Mouse (Mus musculus) testis, postnatal 10 days (tissue): ENCODE data around the gene Kifc3.

ENCODE experiments used
- DNase-seq: peaks from one replicate; pipeline ENCODE4 v3.0.0; 2021; ENCODE audit warnings: low spot score

Gene Kifc3

DNA sequence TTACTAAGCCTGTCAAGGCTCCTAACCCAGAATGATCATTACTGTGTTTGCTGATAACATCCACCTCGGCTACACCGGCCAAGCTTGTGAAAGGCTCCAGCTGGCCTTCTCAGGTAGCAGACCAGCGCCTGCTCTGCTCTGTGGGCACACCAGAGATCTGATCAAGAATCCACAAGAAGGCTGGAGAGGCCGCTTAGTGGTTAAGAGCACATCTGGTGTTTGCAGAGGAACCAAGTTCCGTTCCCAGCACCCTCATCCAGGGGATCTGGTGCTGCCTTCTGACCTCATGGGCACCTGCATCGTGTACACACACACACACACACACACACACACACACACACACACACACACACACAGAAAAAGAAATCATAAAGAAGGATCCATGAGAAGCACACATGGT lies 46.5 kb downstream of the Kifc3 start:
- no peak for DNase-seq

DNA sequence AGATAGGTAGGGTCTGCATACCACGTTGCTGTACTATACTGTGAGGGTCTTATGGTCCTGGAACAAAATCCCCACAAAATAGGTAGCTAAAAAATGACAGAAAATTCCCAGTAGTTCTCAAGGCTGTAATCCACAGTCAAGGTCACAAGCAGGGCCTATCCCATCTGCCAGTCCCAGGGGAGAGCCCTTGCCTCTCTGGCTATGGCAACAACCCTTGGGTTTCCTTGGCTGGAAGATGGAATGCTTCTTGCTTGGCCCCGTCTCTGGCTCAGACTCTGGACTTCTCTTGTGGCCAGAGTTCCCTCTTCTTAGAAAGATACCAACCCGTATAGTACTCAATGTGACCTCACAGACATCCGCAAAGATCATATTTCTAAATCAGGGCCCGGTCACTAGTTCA lies 47.3 kb downstream of the Kifc3 start:
- no peak for DNase-seq

- no peak for DNase-seq
Observed at GRCm38 (mm10) chr8:95154654-95155053, 48.0 kb downstream of the Kifc3 start.

GRCm38 (mm10) chr8:95154056-95154455 lies 48.6 kb downstream of the Kifc3 start:
- DNase-seq = no peak

GRCm38 (mm10) chr8:95150608-95151007 lies 52.0 kb downstream of the Kifc3 start:
- DNase-seq = no peak

GRCm38 (mm10) chr8:95149426-95149825 lies 53.2 kb downstream of the Kifc3 start:
- DNase-seq = no peak

GRCm38 (mm10) chr8:95146846-95147245 lies 55.8 kb downstream of the Kifc3 start:
- DNase-seq = no peak

GRCm38 (mm10) chr8:95146044-95146745 lies 56.4 kb downstream of the Kifc3 start:
- DNase-seq = no peak

- no peak for DNase-seq
Observed at GRCm38 (mm10) chr8:95144631-95145015, 58.0 kb downstream of the Kifc3 start.

DNA sequence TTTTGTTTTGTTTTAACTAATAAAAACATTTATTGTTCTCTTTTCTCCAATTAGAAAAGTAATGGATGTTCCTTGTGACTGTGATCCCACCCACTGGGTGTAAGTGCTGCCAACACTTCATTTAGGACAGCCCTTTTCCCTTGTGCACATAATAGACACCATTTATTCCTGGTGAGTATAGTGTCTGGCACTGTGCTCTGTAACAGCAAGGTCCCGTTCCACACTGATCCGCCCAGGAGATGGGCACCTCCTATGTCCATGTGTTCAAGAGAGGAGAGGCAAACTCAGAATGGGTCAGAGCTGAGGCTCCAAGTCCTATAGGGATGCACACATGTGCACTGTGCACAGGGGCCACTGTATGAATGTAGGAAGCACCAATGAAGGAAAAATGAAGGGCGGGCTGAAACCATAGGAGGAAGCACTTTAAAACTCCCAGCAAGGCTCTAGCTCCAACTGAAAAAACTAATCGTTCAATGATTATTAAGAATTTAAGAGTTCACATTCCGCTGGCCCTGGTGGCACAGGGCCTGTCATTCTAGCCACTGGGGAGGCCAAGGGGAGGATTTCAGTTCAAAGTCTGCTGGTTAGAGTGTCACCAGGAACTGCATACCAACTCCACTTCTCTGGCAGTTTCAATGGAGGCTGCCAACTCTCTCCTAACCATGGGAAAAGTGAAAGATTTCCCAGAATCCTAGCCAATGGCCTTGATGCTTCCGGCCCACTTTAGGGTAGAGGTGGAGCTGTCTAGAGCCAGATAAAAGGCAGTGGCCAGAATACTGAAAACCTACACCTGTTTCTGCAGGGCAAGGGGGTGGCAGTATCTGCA lies 58.6 kb downstream of the Kifc3 start:
- no peak for DNase-seq

DNA sequence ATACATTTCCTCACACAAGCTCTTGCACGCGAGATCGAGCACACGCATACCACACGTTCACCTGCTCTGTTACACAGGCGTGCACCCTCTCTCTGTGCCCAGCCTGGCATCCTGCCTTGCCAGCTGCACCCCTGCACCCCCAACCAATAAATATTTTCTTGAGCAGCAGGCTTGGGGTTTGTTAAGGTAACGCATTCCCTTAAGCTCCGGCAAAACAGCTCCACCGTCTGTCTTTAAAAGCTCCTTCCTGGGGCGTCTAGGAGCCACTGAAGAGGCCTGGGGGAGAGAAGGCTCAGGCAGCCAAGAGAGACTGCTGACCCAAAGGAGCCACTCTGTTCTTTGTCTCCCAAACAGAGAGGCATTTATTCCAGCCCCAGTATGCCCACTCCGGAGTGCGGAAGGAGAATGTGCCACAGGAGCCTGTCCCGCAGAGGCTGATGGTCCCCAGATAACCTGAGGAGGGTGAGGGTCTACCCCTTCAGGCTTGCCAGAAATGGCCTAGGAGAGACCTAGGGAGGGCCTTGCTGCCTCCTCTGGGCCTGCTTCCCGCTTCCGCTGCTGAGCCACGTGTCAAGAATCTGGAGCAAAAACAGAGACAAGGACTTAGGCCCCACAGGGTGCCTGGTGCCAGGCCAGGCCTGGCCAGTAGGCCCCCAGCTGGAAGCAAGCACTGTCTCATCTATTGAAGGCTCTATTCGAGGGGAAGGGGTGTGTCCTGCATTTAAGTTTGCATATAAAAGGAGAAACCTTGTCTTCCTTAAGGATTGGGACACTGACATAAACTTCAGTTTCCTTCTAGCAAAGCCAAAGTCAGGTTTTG lies 59.4 kb downstream of the Kifc3 start:
- DNase-seq = no peak

GRCm38 (mm10) chr8:95142075-95142831 lies 60.4 kb downstream of the Kifc3 start:
- peak; percentile 84 for DNase-seq

GRCm38 (mm10) chr8:95141469-95142074 lies 61.0 kb downstream of the Kifc3 start:
- DNase-seq = no peak

- no peak for DNase-seq
Observed at GRCm38 (mm10) chr8:95141026-95141425, 61.6 kb downstream of the Kifc3 start.

GRCm38 (mm10) chr8:95140555-95140954 lies 62.1 kb downstream of the Kifc3 start:
- DNase-seq = no peak

GRCm38 (mm10) chr8:95139051-95139365 lies 63.6 kb downstream of the Kifc3 start:
- DNase-seq = no peak

DNA sequence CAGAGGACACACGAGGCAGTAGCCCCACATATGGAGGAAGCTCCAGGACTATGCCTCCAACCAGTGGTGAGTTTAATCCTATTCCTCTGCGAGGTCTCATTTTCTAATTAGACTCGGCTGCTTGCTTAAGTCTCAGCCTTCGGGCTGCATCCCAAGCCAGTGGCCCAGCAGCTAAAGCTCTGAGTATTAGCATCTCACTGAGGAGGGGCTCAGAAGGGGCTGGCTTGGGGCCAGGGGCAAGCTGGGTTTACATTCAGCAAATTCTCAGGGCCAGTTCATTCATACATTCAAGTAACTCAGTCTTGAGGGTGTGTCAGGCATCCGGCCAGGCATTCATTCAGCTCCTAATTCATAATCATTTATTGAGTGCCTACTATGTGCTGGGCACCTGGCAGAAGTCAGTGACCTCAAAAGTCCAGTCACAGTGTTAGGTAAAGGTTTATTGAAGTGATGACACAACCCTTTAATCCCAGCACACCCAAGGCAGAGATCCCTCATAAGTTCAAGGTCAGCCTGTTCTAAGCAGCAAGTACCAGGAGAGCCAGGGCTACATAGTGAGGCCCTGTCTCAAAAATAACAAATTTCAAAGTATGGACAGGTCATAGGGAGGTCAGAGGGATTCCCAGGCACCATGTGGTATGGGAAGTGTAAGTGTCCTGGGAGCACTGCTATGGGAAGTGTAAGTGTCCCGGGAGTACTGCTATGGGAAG lies 64.1 kb downstream of the Kifc3 start:
- peak; percentile 67 for DNase-seq

DNA sequence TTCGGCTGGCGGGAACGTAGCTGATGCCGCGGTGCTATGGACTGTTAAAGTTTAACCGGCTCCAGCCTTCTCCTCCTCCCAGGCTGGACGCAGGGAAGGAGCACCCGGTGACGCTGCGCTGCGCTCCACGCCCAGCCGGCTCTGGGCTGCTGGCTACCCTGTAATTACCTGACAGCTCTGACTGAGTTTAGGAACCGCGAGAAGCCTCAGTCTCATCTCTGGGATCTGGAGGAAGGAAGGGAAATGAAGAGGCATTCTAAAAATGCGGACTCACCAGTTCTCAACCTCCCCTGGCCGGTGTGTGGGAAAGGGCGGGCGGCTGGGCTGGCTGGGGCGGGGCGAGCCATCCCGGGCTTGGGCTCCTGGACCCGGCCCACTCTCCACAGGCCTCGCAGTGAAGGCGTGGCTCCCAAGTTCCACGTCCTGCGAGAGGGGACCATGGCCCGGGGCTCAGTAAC lies 64.9 kb downstream of the Kifc3 start:
- peak; percentile 61 for DNase-seq

DNA sequence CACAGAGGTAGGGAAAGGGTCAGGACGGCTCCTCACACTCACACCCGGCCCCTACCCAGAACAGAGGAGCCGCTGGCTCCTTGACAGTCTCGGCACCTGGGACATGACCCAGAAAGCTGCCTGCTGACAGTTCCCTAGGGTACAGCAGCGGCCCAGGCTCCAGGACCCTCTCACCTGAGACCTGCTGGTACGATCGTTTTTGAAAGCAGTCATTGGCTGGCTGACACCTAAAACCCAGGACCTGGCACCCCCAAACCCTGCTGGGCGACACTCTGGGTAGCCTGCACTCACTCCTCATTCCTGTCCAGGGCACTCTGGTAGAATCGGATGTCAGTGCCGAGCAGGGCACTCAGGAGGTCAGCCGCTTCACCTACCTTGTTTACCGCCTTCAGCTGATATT lies 65.4 kb downstream of the Kifc3 start:
- no peak for DNase-seq

DNA sequence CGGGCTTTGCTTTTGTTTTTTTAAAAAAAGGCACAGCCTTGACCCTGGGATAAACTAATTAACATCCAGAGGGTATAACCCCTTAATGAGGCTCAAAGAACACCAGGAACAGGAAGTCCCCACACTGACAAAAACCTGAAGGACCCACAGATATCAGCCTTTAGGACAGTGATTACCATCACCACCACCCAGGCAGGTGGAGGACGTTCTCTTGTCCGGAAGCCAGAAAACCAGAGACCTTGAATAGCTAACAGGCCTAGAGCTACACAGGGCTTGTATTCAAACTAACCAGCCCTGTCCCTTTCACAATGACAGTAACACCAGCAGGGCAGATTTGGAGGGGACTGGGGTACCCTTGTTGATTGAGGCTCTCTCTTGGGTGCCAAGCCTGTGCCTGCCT lies 66.4 kb downstream of the Kifc3 start:
- no peak for DNase-seq

GRCm38 (mm10) chr8:95135242-95135641 lies 67.4 kb downstream of the Kifc3 start:
- no peak for DNase-seq
